Mouse (Mus musculus): ENCODE data around the gene Tm9sf3. TPM values are rescaled to one million over a fixed set of nuclear protein-coding genes. Genes with fewer than 3 reads are reported as not detected.
A peak's percentile ranks its signal among the peaks of the same experiment; 100 is the strongest.

The Tm9sf3 gene
- polyA plus RNA-seq, 1 experiment from 2014 or later, result 304 TPM

DNA sequence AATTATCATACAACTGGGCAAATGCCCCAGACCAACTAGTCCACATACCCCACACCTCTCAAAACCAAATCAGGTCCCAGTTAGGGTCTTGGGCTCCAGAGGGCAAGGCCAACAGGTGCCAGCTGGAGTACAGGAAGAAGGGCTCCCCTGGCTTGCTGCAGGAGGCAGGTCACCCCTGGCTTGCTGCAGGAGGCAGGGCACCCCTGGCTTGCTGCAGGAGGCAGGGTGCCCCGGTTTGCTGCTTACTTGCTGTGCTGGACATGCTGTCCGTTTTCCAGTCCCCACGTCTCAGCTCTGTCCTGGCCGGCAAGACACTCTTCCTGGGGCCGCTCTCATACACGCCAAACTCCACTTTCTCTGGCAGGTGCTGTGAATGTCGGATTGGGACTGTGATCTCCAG lies 23.4 kb upstream of the Tm9sf3 start:
- ATAC-seq (no peak), DNase-seq (ENCODE audit: low read depth, low spot score) (no peak)
- TF ChIP-seq CTCF (IDR thresholded peaks at IDR 0.05), result no peak
- in situ Hi-C loops (cut with MboI; ENCODE audit: low pct_unique_long_range_greater_than_20kb), result no loop called here
- ChIA-PET CTCF (interaction anchor here (1.8 kb wide), 1 partner anchor 24 kb away, joined by 5 read pairs; no protein-coding TSS in a partner anchor), POLR2A (no interaction called here)
- no peaks in the 10 kb centered on the region for H3K27me3 ChIP-seq

DNA sequence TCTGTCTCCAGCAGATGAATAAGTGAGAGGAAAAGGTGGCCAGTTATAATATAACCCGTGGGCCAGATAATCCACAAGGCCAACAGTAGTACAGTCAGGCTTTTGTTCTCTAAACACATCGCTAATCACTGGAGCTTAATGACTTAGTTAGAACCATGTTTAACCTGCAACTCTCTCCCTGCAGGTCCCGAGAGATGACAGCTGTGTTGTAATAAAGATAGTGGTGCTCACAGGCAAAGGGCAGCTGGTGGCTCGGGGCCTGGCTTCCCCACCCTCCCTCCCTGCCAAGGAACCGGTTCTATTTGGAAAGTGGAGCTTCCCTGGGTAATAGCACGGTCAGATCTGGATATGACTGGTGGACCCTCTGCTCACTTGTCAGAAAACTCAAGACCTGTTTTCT lies 20.7 kb upstream of the Tm9sf3 start:
- CTCF ChIA-PET, result no interaction called here
- in situ Hi-C loops (cut with MboI; ENCODE audit: low pct_unique_long_range_greater_than_20kb), result no loop called here
- H3K27me3 ChIP-seq, result peaks cover 3% of the 10 kb centered on the region
- POLR2A ChIA-PET, result no interaction called here
- ATAC-seq (no peak), DNase-seq (ENCODE audit: low read depth, low spot score) (no peak)
- no peak for TF ChIP-seq CTCF (IDR thresholded peaks at IDR 0.05)

DNA sequence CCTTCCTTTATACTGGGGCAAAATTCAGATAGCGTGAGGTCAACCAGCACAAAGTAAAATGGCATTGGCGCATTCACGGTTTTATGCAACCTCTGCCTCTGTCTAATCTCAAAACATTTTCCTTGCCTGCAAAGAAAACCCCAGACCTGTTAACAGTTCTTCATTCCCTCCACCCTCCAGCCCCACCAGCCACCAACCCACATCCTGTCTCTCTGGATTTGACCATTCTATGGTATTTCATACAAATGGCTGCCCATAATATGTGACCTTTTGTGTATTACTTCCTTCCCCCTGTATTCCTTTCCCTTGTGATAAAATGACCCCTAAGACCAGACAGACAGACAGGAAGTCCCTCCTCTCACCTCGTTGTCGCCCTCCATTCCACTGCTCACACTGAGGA lies 18.9 kb upstream of the Tm9sf3 start:
- ChIA-PET CTCF (interaction anchor here (1.3 kb wide), 1 partner anchor 8 kb away, joined by 3 read pairs; no protein-coding TSS in a partner anchor), POLR2A (no interaction called here)
- DNase-seq (ENCODE audit: low read depth, low spot score) (no peak), ATAC-seq (no peak)
- TF ChIP-seq CTCF (IDR thresholded peaks at IDR 0.05), result no peak
- H3K27me3 ChIP-seq, result peaks cover 3% of the 10 kb centered on the region
- in situ Hi-C loops (cut with MboI; ENCODE audit: low pct_unique_long_range_greater_than_20kb), result no loop called here

DNA sequence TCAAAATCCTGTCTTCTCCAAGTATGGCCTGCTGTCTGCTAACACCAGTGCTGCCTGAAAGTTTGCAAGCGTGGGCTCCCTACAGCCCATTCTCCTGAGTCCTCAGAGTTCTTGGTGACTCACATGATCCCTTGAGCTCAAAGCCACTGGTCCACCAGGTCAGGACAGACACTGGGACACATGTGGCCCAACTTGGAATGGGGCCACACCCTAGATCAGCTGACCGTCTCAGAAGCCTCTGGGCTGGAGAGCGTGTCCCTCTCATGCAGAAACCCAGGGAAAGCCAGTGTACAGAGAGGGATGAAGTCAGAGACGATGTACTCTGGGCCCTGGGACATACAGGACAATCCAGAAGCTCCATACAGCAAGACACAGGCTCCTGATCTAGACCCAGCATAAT lies 18.4 kb upstream of the Tm9sf3 start:
- ATAC-seq (no peak), DNase-seq (ENCODE audit: low read depth, low spot score) (no peak)
- in situ Hi-C loops (cut with MboI; ENCODE audit: low pct_unique_long_range_greater_than_20kb), result no loop called here
- ChIA-PET CTCF (no interaction called here), POLR2A (no interaction called here)
- peaks cover 3% of the 10 kb centered on the region for H3K27me3 ChIP-seq
- TF ChIP-seq CTCF (IDR thresholded peaks at IDR 0.05), result no peak

DNA sequence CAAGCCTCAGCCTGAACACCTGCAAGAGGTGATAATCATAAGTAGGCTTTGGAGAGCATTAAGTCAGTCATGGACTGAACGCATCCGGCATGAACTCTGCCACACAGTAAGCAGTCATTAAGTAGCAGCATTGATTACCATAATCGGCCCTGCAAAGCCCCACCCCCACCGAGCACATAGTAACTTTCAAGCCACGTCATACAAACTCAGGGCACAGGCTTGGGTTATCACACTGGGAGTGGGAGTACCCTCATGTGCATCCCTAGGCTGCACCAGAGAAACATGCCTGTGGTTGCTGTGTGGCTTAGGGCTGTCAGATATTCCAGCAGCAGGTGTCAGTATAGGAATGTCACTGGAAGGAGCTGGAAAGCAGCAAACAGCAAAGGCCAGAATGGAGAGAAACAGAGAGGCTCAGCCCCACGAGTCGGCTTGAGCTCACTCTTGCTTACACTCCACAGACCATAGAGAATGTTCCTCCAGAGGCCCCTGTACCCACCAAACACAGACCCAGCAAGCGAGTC lies 16.0 kb upstream of the Tm9sf3 start:
- no peak for DNase-seq (ENCODE audit: low read depth, low spot score)

DNA sequence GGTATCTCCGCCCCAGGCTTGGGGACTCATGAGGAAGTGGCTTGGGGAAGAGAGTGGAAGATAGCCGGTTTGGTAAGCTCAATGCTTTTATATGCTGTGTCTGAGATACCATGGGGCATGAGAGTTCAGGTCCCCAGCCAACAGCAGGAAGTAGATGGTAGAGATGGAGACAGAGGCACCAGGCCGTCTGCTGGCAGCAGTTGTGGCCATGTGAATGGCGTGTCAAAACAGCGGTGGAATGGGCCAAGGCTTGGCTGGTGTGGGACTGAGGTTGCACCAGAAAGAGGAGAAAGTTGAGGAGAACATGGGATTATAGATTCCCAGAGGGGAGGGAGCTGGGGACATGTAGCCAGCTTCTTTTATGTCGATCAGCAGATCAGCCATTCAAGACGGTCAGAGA lies 14.8 kb upstream of the Tm9sf3 start:
- ChIA-PET POLR2A (no interaction called here), CTCF (no interaction called here)
- in situ Hi-C loops (cut with MboI; ENCODE audit: low pct_unique_long_range_greater_than_20kb), result no loop called here
- H3K27me3 ChIP-seq, result peaks cover 8% of the 10 kb centered on the region
- no peak for TF ChIP-seq CTCF (IDR thresholded peaks at IDR 0.05)
- ATAC-seq (no peak), DNase-seq (ENCODE audit: low read depth, low spot score) (no peak)

More for the DNA sequence above, 16.0 kb upstream of the Tm9sf3 start:
- POLR2A ChIA-PET, result no interaction called here
- in situ Hi-C loops (cut with MboI; ENCODE audit: low pct_unique_long_range_greater_than_20kb), result no loop called here
- TF ChIP-seq CTCF (IDR thresholded peaks at IDR 0.05), result no peak
- CTCF ChIA-PET, result interaction anchor here (0.9 kb wide), 1 partner anchor 10 kb away, joined by 3 read pairs; no protein-coding TSS in a partner anchor
- ATAC-seq, result no peak
- H3K27me3 ChIP-seq, result peaks cover 8% of the 10 kb centered on the region

DNA sequence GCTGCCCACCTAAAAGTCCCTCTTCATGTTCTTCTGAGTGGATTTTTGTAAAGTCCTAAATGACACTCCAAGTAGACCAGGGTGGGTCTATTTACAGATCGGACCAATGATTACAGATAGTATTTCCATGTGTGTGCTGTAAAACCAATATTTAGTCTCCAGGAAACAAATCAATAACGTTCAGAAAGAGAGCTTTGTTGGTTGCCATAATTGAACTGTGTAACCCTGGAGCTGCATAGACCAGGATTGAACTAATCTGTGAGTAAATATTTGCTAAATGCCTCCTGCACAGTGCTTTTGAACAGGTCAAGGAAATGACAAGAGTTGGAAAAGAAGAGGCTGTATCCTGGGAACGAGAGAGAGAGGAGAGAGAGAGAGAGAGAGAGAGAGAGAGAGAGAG lies 11.8 kb upstream of the Tm9sf3 start:
- POLR2A ChIA-PET, result interaction anchor here (0.7 kb wide), 1 partner anchor 202 kb away, joined by 5 read pairs; no protein-coding TSS in a partner anchor
- ATAC-seq (no peak), DNase-seq (ENCODE audit: low read depth, low spot score) (no peak)
- TF ChIP-seq CTCF (IDR thresholded peaks at IDR 0.05), result no peak
- CTCF ChIA-PET, result interaction anchor here (1.2 to 1.8 kb wide), 2 partner anchors 8 to 16 kb away, joined by 3 to 4 read pairs; no protein-coding TSS in a partner anchor
- in situ Hi-C loops (cut with MboI; ENCODE audit: low pct_unique_long_range_greater_than_20kb), result no loop called here
- peaks cover 10% of the 10 kb centered on the region for H3K27me3 ChIP-seq

DNA sequence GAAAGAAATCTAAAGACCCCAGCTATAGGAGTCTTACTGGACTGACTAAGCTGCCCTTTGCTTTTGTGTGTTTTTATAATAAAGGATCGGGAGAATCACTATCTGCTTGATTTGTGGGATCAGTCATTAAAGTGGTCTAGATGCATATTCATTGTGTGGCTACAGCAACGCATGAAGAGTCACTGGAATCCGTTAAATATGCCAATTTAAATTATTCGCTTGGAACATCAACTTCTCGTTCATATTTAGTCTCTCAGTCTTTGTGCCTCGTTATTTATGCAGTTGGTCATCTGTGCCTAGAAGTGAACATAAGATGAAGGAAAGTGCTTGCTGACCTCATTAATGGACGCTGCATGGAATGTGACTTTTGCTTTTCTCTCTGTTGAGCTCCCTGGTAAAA lies 7.1 kb upstream of the Tm9sf3 start:
- in situ Hi-C loops (cut with MboI; ENCODE audit: low pct_unique_long_range_greater_than_20kb), result no loop called here
- DNase-seq (ENCODE audit: low read depth, low spot score), result no peak
- H3K27me3 ChIP-seq, result peaks cover 8% of the 10 kb centered on the region
- TF ChIP-seq CTCF (IDR thresholded peaks at IDR 0.05), result no peak
- CTCF ChIA-PET, result interaction anchor here (1.5 kb wide), 1 partner anchor 47 kb away, joined by 4 read pairs; no protein-coding TSS in a partner anchor
- POLR2A ChIA-PET, result no interaction called here
- ATAC-seq, result no peak

DNA sequence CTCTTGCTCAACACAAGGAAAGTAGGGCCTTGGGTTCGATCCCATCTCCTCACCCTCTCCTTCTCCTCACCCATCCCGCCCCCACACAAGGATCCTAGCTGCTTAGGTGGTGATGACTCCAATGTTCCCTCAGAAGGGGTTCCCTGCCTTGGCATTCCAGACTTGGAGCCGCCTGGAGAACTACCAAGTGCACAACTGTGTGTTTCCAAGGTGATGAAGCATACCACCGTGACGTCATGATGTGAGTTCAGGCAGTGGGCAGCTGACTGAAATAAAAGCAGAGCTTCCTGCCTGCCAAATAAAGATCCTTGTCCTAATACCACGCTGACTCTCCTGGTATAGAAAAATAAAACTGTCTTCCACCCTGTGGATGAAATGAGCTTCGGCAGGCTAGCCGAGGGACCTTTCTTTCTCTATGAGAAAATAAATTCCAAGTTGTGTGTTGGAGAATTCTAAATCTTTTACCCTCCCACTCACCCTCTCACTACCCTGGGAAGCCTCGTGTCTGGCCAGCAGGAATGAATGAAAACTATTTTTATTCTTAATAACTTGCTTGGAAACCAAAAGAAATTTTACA lies 6.4 kb upstream of the Tm9sf3 start:
- ChIA-PET POLR2A (interaction anchor here (0.6 to 0.7 kb wide), 2 partner anchors 19 to 870 kb away, joined by 3 read pairs; no protein-coding TSS in a partner anchor), CTCF (interaction anchor here (1.5 kb wide), 1 partner anchor 47 kb away, joined by 4 read pairs; no protein-coding TSS in a partner anchor)
- no peak for TF ChIP-seq CTCF (IDR thresholded peaks at IDR 0.05)
- peaks cover 3% of the 10 kb centered on the region for H3K27me3 ChIP-seq
- DNase-seq (ENCODE audit: low read depth, low spot score), result no peak
- in situ Hi-C loops (cut with MboI; ENCODE audit: low pct_unique_long_range_greater_than_20kb), result no loop called here
- ATAC-seq, result peak; percentile 83

DNA sequence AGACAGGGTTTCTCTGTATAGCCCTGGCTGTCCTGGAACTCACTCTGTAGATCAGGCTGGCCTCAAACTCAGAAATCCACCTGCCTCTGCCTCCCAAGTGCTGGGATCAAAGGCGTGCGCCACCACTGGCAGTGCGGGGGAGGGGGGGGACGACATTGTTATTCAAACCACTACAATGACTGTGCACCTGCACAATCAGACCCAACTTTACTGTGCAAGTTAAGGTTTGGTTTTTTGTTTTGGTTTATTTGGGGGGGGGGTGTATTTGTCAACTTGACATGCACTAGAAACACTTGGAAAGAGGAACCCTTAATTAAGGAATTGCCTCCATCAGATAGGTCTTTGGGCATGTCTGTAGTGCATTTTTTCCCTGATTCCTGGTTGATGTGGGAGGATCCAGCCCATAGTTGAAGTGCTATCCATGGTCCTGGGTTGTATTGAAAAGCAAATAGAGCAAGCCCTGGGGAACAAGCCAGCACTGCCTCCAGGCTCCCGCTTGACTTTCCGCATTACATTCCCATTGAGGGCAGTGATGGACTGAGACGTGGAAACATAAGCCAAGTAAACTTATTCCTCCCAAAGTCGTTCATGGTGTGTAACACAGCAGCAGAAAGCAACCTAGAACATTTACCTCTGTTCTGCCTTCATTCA lies 2.6 kb upstream of the Tm9sf3 start:
- no peaks in the 10 kb centered on the region for H3K27me3 ChIP-seq
- ChIA-PET CTCF (no interaction called here), POLR2A (no interaction called here)
- no peak for ATAC-seq
- TF ChIP-seq CTCF (IDR thresholded peaks at IDR 0.05), result no peak
- no peak for DNase-seq (ENCODE audit: low read depth, low spot score)
- in situ Hi-C loops (cut with MboI; ENCODE audit: low pct_unique_long_range_greater_than_20kb), result no loop called here

DNA sequence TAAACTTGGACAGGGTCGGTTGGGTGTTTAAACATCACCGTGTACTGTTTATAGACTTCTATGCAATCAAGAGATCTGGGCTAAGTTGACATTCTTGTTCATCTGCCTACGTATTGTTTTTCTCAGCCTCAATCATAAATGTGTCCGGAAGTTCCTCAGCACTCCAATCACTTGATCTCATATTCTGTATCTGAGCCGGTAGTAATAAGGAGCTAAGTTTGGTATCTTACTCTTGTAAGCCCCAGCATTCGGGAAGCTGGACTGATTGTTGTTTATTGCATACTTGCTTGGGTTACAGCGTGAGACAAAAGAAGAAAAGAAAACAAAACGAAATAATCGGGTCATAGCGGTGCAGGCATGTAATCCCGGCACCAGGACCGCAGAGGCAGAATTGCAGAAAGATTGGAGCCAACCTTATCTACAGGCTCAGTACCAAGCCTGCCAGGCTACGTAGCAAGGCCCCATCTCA lies 568 bp upstream of the Tm9sf3 start:
- DNase-seq (ENCODE audit: low read depth, low spot score), result no peak
- ChIA-PET POLR2A (interaction anchor here (1.2 to 1.5 kb wide), 3 partner anchors 53 to 212 kb away, joined by 3 to 4 read pairs (median 3); no protein-coding TSS in a partner anchor), CTCF (no interaction called here)
- H3K27me3 ChIP-seq, result no peaks in the 10 kb centered on the region
- in situ Hi-C loops (cut with MboI; ENCODE audit: low pct_unique_long_range_greater_than_20kb), result no loop called here
- no peak for TF ChIP-seq CTCF (IDR thresholded peaks at IDR 0.05)
- ATAC-seq, result no peak

Measured in Patski (cell line).